Mouse (Mus musculus): Measurements from ENCODE around the gene Farp2. TPM values are rescaled to one million over a fixed set of nuclear protein-coding genes. Genes with fewer than 3 reads are reported as not detected.
A peak's percentile ranks its signal among the peaks of the same experiment; 100 is the strongest.

Farp2 gene
- polyA plus RNA-seq (2014; fragmentation: Nextera tagmentation; extraction: Ambion mirVana): 2.9 and 3.7 TPM in 2 replicates

- Histone ChIP-seq H3K27me3 (replicated peaks; ENCODE audit: control insufficient read depth, insufficient read depth, low read length) (no peaks in the 10 kb centered on the region), H3K9ac (ENCODE audit: low read length) (peak within 1 kb of the TSS; percentile 83), H3K27ac (ENCODE audit: low read depth, low read length) (0 out of 2 replicates have a peak within 1 kb of the TSS, but pooled peaks have one; percentile 48), H3K4me3 (ENCODE audit: low read depth, low read length) (peak within 1 kb of the TSS; percentile 67), H3K9me3 (replicated peaks; ENCODE audit: control insufficient read depth, low read length) (no peaks in the 10 kb centered on the region), H3K4me2 (ENCODE audit: low read length) (peak within 1 kb of the TSS; percentile 93), H3K36me3 (ENCODE audit: control insufficient read depth, insufficient read depth, low read length) (peaks cover 26% of the 10 kb centered on the region), H3K4me1 (ENCODE audit: control insufficient read depth, insufficient read depth, low read length) (peaks cover 7% of the 10 kb centered on the region)
- peak; percentile 95 for DNase-seq (ENCODE audit: low spot score)
- peak; percentile 98 for ATAC-seq
- under 1% methylated on average over 67 of the region's 71 CpGs for WGBS
Observed at GRCm38 (mm10) chr1:93511585-93512350, at the start of gene Farp2. Gene Farp2 (plus strand): TSS chr1:93512079.

GRCm38 (mm10) chr1:93465066-93465465, 46.8 kb upstream of the Farp2 start:
- no peak overlapping the region for H3K4me2 ChIP-seq (ENCODE audit: low read length)
- ATAC-seq (no peak), DNase-seq (ENCODE audit: low spot score) (no peak)
- no peak overlapping the region for H3K27ac ChIP-seq (ENCODE audit: low read depth, low read length)
- H3K9ac ChIP-seq (ENCODE audit: low read length): no peak overlapping the region
- no peaks in the 10 kb centered on the region for H3K9me3 ChIP-seq (replicated peaks; ENCODE audit: control insufficient read depth, low read length)
- H3K36me3 ChIP-seq (ENCODE audit: control insufficient read depth, insufficient read depth, low read length): no peaks in the 10 kb centered on the region
- H3K27me3 ChIP-seq (replicated peaks; ENCODE audit: control insufficient read depth, insufficient read depth, low read length): no peaks in the 10 kb centered on the region
- no peaks in the 10 kb centered on the region for H3K4me1 ChIP-seq (ENCODE audit: control insufficient read depth, insufficient read depth, low read length)
- H3K4me3 ChIP-seq (ENCODE audit: low read depth, low read length): no peak overlapping the region

GRCm38 (mm10) chr1:93465746-93466145, 46.1 kb upstream of the Farp2 start:
- ATAC-seq: no peak

GRCm38 (mm10) chr1:93468626-93469025, 43.3 kb upstream of the Farp2 start:
- Histone ChIP-seq H3K4me3 (ENCODE audit: low read depth, low read length) (no peak overlapping the region), H3K9ac (ENCODE audit: low read length) (no peak overlapping the region), H3K27ac (ENCODE audit: low read depth, low read length) (no peak overlapping the region), H3K9me3 (replicated peaks; ENCODE audit: control insufficient read depth, low read length) (no peaks in the 10 kb centered on the region), H3K36me3 (ENCODE audit: control insufficient read depth, insufficient read depth, low read length) (no peaks in the 10 kb centered on the region), H3K4me1 (ENCODE audit: control insufficient read depth, insufficient read depth, low read length) (no peaks in the 10 kb centered on the region), H3K4me2 (ENCODE audit: low read length) (no peak overlapping the region), H3K27me3 (replicated peaks; ENCODE audit: control insufficient read depth, insufficient read depth, low read length) (no peaks in the 10 kb centered on the region)
- 90% methylated on average over 4 of the region's 4 CpGs for WGBS
- ATAC-seq (no peak), DNase-seq (ENCODE audit: low spot score) (no peak)

More at GRCm38 (mm10) chr1:93465746-93466145, 46.1 kb upstream of the Farp2 start:
- Histone ChIP-seq H3K36me3 (ENCODE audit: control insufficient read depth, insufficient read depth, low read length) (no peaks in the 10 kb centered on the region), H3K4me3 (ENCODE audit: low read depth, low read length) (no peak overlapping the region), H3K4me2 (ENCODE audit: low read length) (no peak overlapping the region), H3K27me3 (replicated peaks; ENCODE audit: control insufficient read depth, insufficient read depth, low read length) (no peaks in the 10 kb centered on the region), H3K9ac (ENCODE audit: low read length) (no peak overlapping the region), H3K27ac (ENCODE audit: low read depth, low read length) (no peak overlapping the region), H3K9me3 (replicated peaks; ENCODE audit: control insufficient read depth, low read length) (no peaks in the 10 kb centered on the region), H3K4me1 (ENCODE audit: control insufficient read depth, insufficient read depth, low read length) (no peaks in the 10 kb centered on the region)
- DNase-seq (ENCODE audit: low spot score): no peak

GRCm38 (mm10) chr1:93475694-93476093, 36.2 kb upstream of the Farp2 start:
- no peak overlapping the region for H3K27ac ChIP-seq (ENCODE audit: low read depth, low read length)
- no peaks in the 10 kb centered on the region; the same call in 1 of the 2 replicates for H3K9me3 ChIP-seq (replicated peaks; ENCODE audit: control insufficient read depth, low read length)
- H3K4me3 ChIP-seq (ENCODE audit: low read depth, low read length): no peak overlapping the region
- H3K4me1 ChIP-seq (ENCODE audit: control insufficient read depth, insufficient read depth, low read length): peaks cover 5% of the 10 kb centered on the region
- DNase-seq (ENCODE audit: low spot score) (no peak), ATAC-seq (no peak)
- no peaks in the 10 kb centered on the region for H3K36me3 ChIP-seq (ENCODE audit: control insufficient read depth, insufficient read depth, low read length)
- 95% methylated on average over 3 of the region's 3 CpGs for WGBS
- no peak overlapping the region for H3K4me2 ChIP-seq (ENCODE audit: low read length)
- H3K27me3 ChIP-seq (replicated peaks; ENCODE audit: control insufficient read depth, insufficient read depth, low read length): no peaks in the 10 kb centered on the region
- H3K9ac ChIP-seq (ENCODE audit: low read length): no peak overlapping the region

GRCm38 (mm10) chr1:93477758-93478585, 33.9 kb upstream of the Farp2 start:
- peak overlapping the region; percentile 87 for H3K4me3 ChIP-seq (ENCODE audit: low read depth, low read length)
- H3K36me3 ChIP-seq (ENCODE audit: control insufficient read depth, insufficient read depth, low read length): no peaks in the 10 kb centered on the region
- WGBS: 1% methylated on average over 41 of the region's 41 CpGs
- H3K9ac ChIP-seq (ENCODE audit: low read length): peak overlapping the region; percentile 90
- peak; percentile 98 for DNase-seq (ENCODE audit: low spot score)
- H3K27ac ChIP-seq (ENCODE audit: low read depth, low read length): peak overlapping the region; percentile 93
- peak; percentile 95 for ATAC-seq
- H3K4me1 ChIP-seq (ENCODE audit: control insufficient read depth, insufficient read depth, low read length): peaks cover 5% of the 10 kb centered on the region
- peak overlapping the region; percentile 67 for H3K4me2 ChIP-seq (ENCODE audit: low read length)
- no peaks in the 10 kb centered on the region; the same call in 1 of the 2 replicates for H3K9me3 ChIP-seq (replicated peaks; ENCODE audit: control insufficient read depth, low read length)
- H3K27me3 ChIP-seq (replicated peaks; ENCODE audit: control insufficient read depth, insufficient read depth, low read length): no peaks in the 10 kb centered on the region

GRCm38 (mm10) chr1:93478586-93479475, 33.0 kb upstream of the Farp2 start, which contains the start of gene Hdlbp:
Gene Hdlbp (minus strand): TSS chr1:93478815.
- peaks cover 5% of the 10 kb centered on the region for H3K4me1 ChIP-seq (ENCODE audit: control insufficient read depth, insufficient read depth, low read length)
- H3K4me3 ChIP-seq (ENCODE audit: low read depth, low read length): peak within 1 kb of the TSS; percentile 87
- H3K4me2 ChIP-seq (ENCODE audit: low read length): peak within 1 kb of the TSS; percentile 67
- peak within 1 kb of the TSS; percentile 90 for H3K9ac ChIP-seq (ENCODE audit: low read length)
- H3K36me3 ChIP-seq (ENCODE audit: control insufficient read depth, insufficient read depth, low read length): no peaks in the 10 kb centered on the region
- no peaks in the 10 kb centered on the region for H3K27me3 ChIP-seq (replicated peaks; ENCODE audit: control insufficient read depth, insufficient read depth, low read length)
- DNase-seq (ENCODE audit: low spot score) (peak; percentile 99), ATAC-seq (peak; percentile 93)
- under 1% methylated on average over 74 of the region's 74 CpGs for WGBS
- H3K27ac ChIP-seq (ENCODE audit: low read depth, low read length): peak within 1 kb of the TSS; percentile 93
- no peaks in the 10 kb centered on the region; the same call in 1 of the 2 replicates for H3K9me3 ChIP-seq (replicated peaks; ENCODE audit: control insufficient read depth, low read length)

GRCm38 (mm10) chr1:93479476-93480083, 32.3 kb upstream of the Farp2 start:
- 5% methylated on average over 23 of the region's 23 CpGs for WGBS
- Histone ChIP-seq H3K27ac (ENCODE audit: low read depth, low read length) (peak overlapping the region; percentile 93), H3K9me3 (replicated peaks; ENCODE audit: control insufficient read depth, low read length) (no peaks in the 10 kb centered on the region; the same call in 1 of the 2 replicates), H3K4me2 (ENCODE audit: low read length) (peak overlapping the region; percentile 62), H3K9ac (ENCODE audit: low read length) (peak overlapping the region; percentile 86), H3K27me3 (replicated peaks; ENCODE audit: control insufficient read depth, insufficient read depth, low read length) (no peaks in the 10 kb centered on the region), H3K36me3 (ENCODE audit: control insufficient read depth, insufficient read depth, low read length) (no peaks in the 10 kb centered on the region), H3K4me3 (ENCODE audit: low read depth, low read length) (peak overlapping the region; percentile 87), H3K4me1 (ENCODE audit: control insufficient read depth, insufficient read depth, low read length) (peaks cover 5% of the 10 kb centered on the region)
- peak; percentile 30 for DNase-seq (ENCODE audit: low spot score)
- no peak for ATAC-seq
